Mouse (Mus musculus): ENCODE measurements around the gene Dbn1. TPM values are rescaled to one million over a fixed set of nuclear protein-coding genes. Genes with fewer than 3 reads are reported as not detected.

Gene Dbn1
- polyA plus RNA-seq, 1 experiment from 2014 or later = 231 TPM

DNA sequence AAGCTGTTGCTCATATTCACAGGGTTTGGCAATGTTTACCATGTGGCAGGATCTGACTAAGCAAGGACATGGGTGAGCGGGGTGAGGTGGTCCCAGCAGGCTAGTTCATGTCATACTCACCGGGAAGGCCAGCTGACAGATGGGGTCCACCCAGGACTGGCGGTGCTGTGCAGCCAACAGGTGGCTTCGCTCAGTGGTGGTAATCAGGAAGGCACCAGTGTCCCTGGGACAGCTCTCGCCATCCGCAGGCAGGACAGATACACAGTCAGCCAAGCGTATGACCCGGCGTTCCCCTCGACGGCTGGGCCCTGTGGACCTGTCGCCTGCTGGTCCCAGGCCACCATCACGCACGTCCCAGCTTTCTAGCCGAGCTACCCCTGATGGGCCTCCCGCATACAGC, 39.3 kb upstream of the Dbn1 start:
- H3K27ac ChIP-seq (replicated peaks; ENCODE audit: low read depth, low read length) = no peak overlapping the region

GRCm38 (mm10) chr13:55525733-55526553, 38.0 kb upstream of the Dbn1 start:
- no peak overlapping the region for H3K9ac ChIP-seq (replicated peaks; ENCODE audit: low read length)
- H3K4me2 ChIP-seq (ENCODE audit: low read depth, low read length) = no peak overlapping the region
- peaks cover 4% of the 10 kb centered on the region; the same call in 1 of the 2 replicates for H3K4me1 ChIP-seq (ENCODE audit: control insufficient read depth, insufficient read depth, low read length)
- no peak overlapping the region for H3K27ac ChIP-seq (replicated peaks; ENCODE audit: low read depth, low read length)
- ATAC-seq (replicated peaks; ENCODE audit: insufficient number of reproducible peaks, low FRiP score, low TSS enrichment, low read depth) (no peak), DNase-seq (ENCODE audit: low spot score) (no peak)
- H3K9me3 ChIP-seq (replicated peaks; ENCODE audit: control insufficient read depth, low read length) = no peaks in the 10 kb centered on the region
- H3K27me3 ChIP-seq (ENCODE audit: control insufficient read depth, insufficient read depth, low read length) = no peaks in the 10 kb centered on the region
- no peak overlapping the region for H3K4me3 ChIP-seq (ENCODE audit: low read depth, low read length)
- WGBS = 77% methylated on average over 16 of the region's 16 CpGs
- H3K36me3 ChIP-seq (replicated peaks; ENCODE audit: control insufficient read depth, insufficient read depth, low read depth, low read length) = peaks cover 11% of the 10 kb centered on the region

More for the DNA sequence above, 39.3 kb upstream of the Dbn1 start:
- WGBS = 87% methylated on average over 16 of the region's 16 CpGs
- Histone ChIP-seq H3K36me3 (replicated peaks; ENCODE audit: control insufficient read depth, insufficient read depth, low read depth, low read length) (peaks cover 19% of the 10 kb centered on the region), H3K9ac (replicated peaks; ENCODE audit: low read length) (no peak overlapping the region), H3K9me3 (replicated peaks; ENCODE audit: control insufficient read depth, low read length) (no peaks in the 10 kb centered on the region), H3K4me3 (ENCODE audit: low read depth, low read length) (no peak overlapping the region), H3K4me2 (ENCODE audit: low read depth, low read length) (no peak overlapping the region), H3K4me1 (ENCODE audit: control insufficient read depth, insufficient read depth, low read length) (peaks cover 4% of the 10 kb centered on the region; the same call in 1 of the 2 replicates), H3K27me3 (ENCODE audit: control insufficient read depth, insufficient read depth, low read length) (no peaks in the 10 kb centered on the region)
- ATAC-seq (replicated peaks; ENCODE audit: insufficient number of reproducible peaks, low FRiP score, low TSS enrichment, low read depth) (no peak), DNase-seq (ENCODE audit: low spot score) (no peak)

- DNase-seq (ENCODE audit: low spot score) (no peak), ATAC-seq (replicated peaks; ENCODE audit: insufficient number of reproducible peaks, low FRiP score, low TSS enrichment, low read depth) (no peak)
- H3K4me2 ChIP-seq (ENCODE audit: low read depth, low read length) = no peak overlapping the region
- no peaks in the 10 kb centered on the region for H3K36me3 ChIP-seq (replicated peaks; ENCODE audit: control insufficient read depth, insufficient read depth, low read depth, low read length)
- no peak overlapping the region for H3K4me3 ChIP-seq (ENCODE audit: low read depth, low read length)
- no peak overlapping the region for H3K9ac ChIP-seq (replicated peaks; ENCODE audit: low read length)
- no peaks in the 10 kb centered on the region for H3K9me3 ChIP-seq (replicated peaks; ENCODE audit: control insufficient read depth, low read length)
- H3K27me3 ChIP-seq (ENCODE audit: control insufficient read depth, insufficient read depth, low read length) = no peaks in the 10 kb centered on the region
- 85% methylated on average over 23 of the region's 23 CpGs for WGBS
- peaks cover 4% of the 10 kb centered on the region; the same call in 1 of the 2 replicates for H3K4me1 ChIP-seq (ENCODE audit: control insufficient read depth, insufficient read depth, low read length)
- no peak overlapping the region for H3K27ac ChIP-seq (replicated peaks; ENCODE audit: low read depth, low read length)
Observed at GRCm38 (mm10) chr13:55523951-55524600, 36.2 kb upstream of the Dbn1 start.

- Histone ChIP-seq H3K36me3 (replicated peaks; ENCODE audit: control insufficient read depth, insufficient read depth, low read depth, low read length) (no peaks in the 10 kb centered on the region), H3K9me3 (replicated peaks; ENCODE audit: control insufficient read depth, low read length) (no peaks in the 10 kb centered on the region), H3K9ac (replicated peaks; ENCODE audit: low read length) (no peak overlapping the region), H3K4me3 (ENCODE audit: low read depth, low read length) (no peak overlapping the region), H3K27me3 (ENCODE audit: control insufficient read depth, insufficient read depth, low read length) (no peaks in the 10 kb centered on the region), H3K4me1 (ENCODE audit: control insufficient read depth, insufficient read depth, low read length) (peaks cover 4% of the 10 kb centered on the region; the same call in 1 of the 2 replicates), H3K27ac (replicated peaks; ENCODE audit: low read depth, low read length) (no peak overlapping the region), H3K4me2 (ENCODE audit: low read depth, low read length) (no peak overlapping the region; the same call in 1 of the 2 replicates)
- WGBS = 28% methylated on average over 17 of the region's 17 CpGs
- DNase-seq (ENCODE audit: low spot score) (no peak), ATAC-seq (replicated peaks; ENCODE audit: insufficient number of reproducible peaks, low FRiP score, low TSS enrichment, low read depth) (0 out of 2 replicates have a peak, but pooled peaks have one; percentile 35)
Observed at GRCm38 (mm10) chr13:55523278-55523677, 35.4 kb upstream of the Dbn1 start.

GRCm38 (mm10) chr13:55522730-55523129, 34.8 kb upstream of the Dbn1 start:
- WGBS = 59% methylated on average over 8 of the region's 8 CpGs
- no peak overlapping the region for H3K9ac ChIP-seq (replicated peaks; ENCODE audit: low read length)
- no peak for ATAC-seq (replicated peaks; ENCODE audit: insufficient number of reproducible peaks, low FRiP score, low TSS enrichment, low read depth)
- no peaks in the 10 kb centered on the region for H3K9me3 ChIP-seq (replicated peaks; ENCODE audit: control insufficient read depth, low read length)
- no peak for DNase-seq (ENCODE audit: low spot score)
- H3K27ac ChIP-seq (replicated peaks; ENCODE audit: low read depth, low read length) = no peak overlapping the region
- H3K4me3 ChIP-seq (ENCODE audit: low read depth, low read length) = no peak overlapping the region
- H3K36me3 ChIP-seq (replicated peaks; ENCODE audit: control insufficient read depth, insufficient read depth, low read depth, low read length) = no peaks in the 10 kb centered on the region
- no peaks in the 10 kb centered on the region for H3K27me3 ChIP-seq (ENCODE audit: control insufficient read depth, insufficient read depth, low read length)
- H3K4me1 ChIP-seq (ENCODE audit: control insufficient read depth, insufficient read depth, low read length) = peaks cover 4% of the 10 kb centered on the region; the same call in 1 of the 2 replicates
- H3K4me2 ChIP-seq (ENCODE audit: low read depth, low read length) = no peak overlapping the region

- DNase-seq (ENCODE audit: low spot score) = no peak
- WGBS = 83% methylated on average over 4 of the region's 4 CpGs
- ATAC-seq (replicated peaks; ENCODE audit: insufficient number of reproducible peaks, low FRiP score, low TSS enrichment, low read depth) = no peak
- Histone ChIP-seq H3K4me3 (ENCODE audit: low read depth, low read length) (no peak overlapping the region), H3K36me3 (replicated peaks; ENCODE audit: control insufficient read depth, insufficient read depth, low read depth, low read length) (no peaks in the 10 kb centered on the region), H3K27ac (replicated peaks; ENCODE audit: low read depth, low read length) (no peak overlapping the region), H3K4me2 (ENCODE audit: low read depth, low read length) (no peak overlapping the region), H3K9me3 (replicated peaks; ENCODE audit: control insufficient read depth, low read length) (no peaks in the 10 kb centered on the region), H3K27me3 (ENCODE audit: control insufficient read depth, insufficient read depth, low read length) (no peaks in the 10 kb centered on the region), H3K9ac (replicated peaks; ENCODE audit: low read length) (no peak overlapping the region), H3K4me1 (ENCODE audit: control insufficient read depth, insufficient read depth, low read length) (peaks cover 4% of the 10 kb centered on the region; the same call in 1 of the 2 replicates)
Observed at GRCm38 (mm10) chr13:55519606-55520005, 31.7 kb upstream of the Dbn1 start.

- no peaks in the 10 kb centered on the region for H3K9me3 ChIP-seq (replicated peaks; ENCODE audit: control insufficient read depth, low read length)
- H3K4me3 ChIP-seq (ENCODE audit: low read depth, low read length) = no peak overlapping the region
- no peak for ATAC-seq (replicated peaks; ENCODE audit: insufficient number of reproducible peaks, low FRiP score, low TSS enrichment, low read depth)
- no peak overlapping the region for H3K9ac ChIP-seq (replicated peaks; ENCODE audit: low read length)
- H3K27me3 ChIP-seq (ENCODE audit: control insufficient read depth, insufficient read depth, low read length) = no peaks in the 10 kb centered on the region
- H3K36me3 ChIP-seq (replicated peaks; ENCODE audit: control insufficient read depth, insufficient read depth, low read depth, low read length) = no peaks in the 10 kb centered on the region
- peak; percentile 93 for DNase-seq (ENCODE audit: low spot score)
- 6% methylated on average over 5 of the region's 5 CpGs for WGBS
- no peak overlapping the region for H3K4me2 ChIP-seq (ENCODE audit: low read depth, low read length)
- no peak overlapping the region for H3K27ac ChIP-seq (replicated peaks; ENCODE audit: low read depth, low read length)
- peaks cover 5% of the 10 kb centered on the region; the same call in 1 of the 2 replicates for H3K4me1 ChIP-seq (ENCODE audit: control insufficient read depth, insufficient read depth, low read length)
Observed at GRCm38 (mm10) chr13:55516955-55517354, 29.0 kb upstream of the Dbn1 start.

GRCm38 (mm10) chr13:55513828-55514227, 25.9 kb upstream of the Dbn1 start:
- 29% methylated on average over 9 of the region's 9 CpGs for WGBS
- Histone ChIP-seq H3K27ac (replicated peaks; ENCODE audit: low read depth, low read length) (no peak overlapping the region), H3K4me2 (ENCODE audit: low read depth, low read length) (peak overlapping the region; percentile 75), H3K27me3 (ENCODE audit: control insufficient read depth, insufficient read depth, low read length) (no peaks in the 10 kb centered on the region), H3K9me3 (replicated peaks; ENCODE audit: control insufficient read depth, low read length) (no peaks in the 10 kb centered on the region), H3K36me3 (replicated peaks; ENCODE audit: control insufficient read depth, insufficient read depth, low read depth, low read length) (no peaks in the 10 kb centered on the region; the same call in 1 of the 2 replicates), H3K4me3 (ENCODE audit: low read depth, low read length) (peak overlapping the region; percentile 89), H3K9ac (replicated peaks; ENCODE audit: low read length) (no peak overlapping the region; the same call in 1 of the 2 replicates), H3K4me1 (ENCODE audit: control insufficient read depth, insufficient read depth, low read length) (peaks cover 17% of the 10 kb centered on the region)
- DNase-seq (ENCODE audit: low spot score) (no peak), ATAC-seq (replicated peaks; ENCODE audit: insufficient number of reproducible peaks, low FRiP score, low TSS enrichment, low read depth) (no peak)

Measured in embryonic facial prominence, embryonic 11.5 days (tissue).